Mouse (Mus musculus) forebrain, embryonic 16.5 days (tissue): ENCODE results near the gene Rusc1. TPM values are rescaled to one million over a fixed set of nuclear protein-coding genes. Genes with fewer than 3 reads are reported as not detected.

Experiments
- ATAC-seq: fragments of 200-750 bp; cut with Nextera tagmentation; 2 replicates; pipeline ENCODE4 v1.8.0; 2017; ENCODE audit warnings: mild to moderate bottlenecking, moderate library complexity
- H3K27ac ChIP-seq: fragments of 300-500 bp; sonication (generic); 2 replicates; pipeline ENCODE4 v1.5.1; 2014; ENCODE audit warnings: low read length, control low read depth
- H3K27me3 ChIP-seq: fragments of 300-500 bp; sonication (generic); replicated peaks from 2 replicates; pipeline ENCODE4 v1.6.1; 2014; ENCODE audit warnings: low read length; ENCODE audit not compliant: control insufficient read depth, insufficient read depth
- H3K36me3 ChIP-seq: fragments of 300-500 bp; sonication (generic); 2 replicates; pipeline ENCODE4 v1.6.1; 2014; ENCODE audit not compliant: control insufficient read depth, insufficient read depth
- H3K4me1 ChIP-seq: fragments of 300-500 bp; sonication (generic); replicated peaks from 2 replicates; pipeline ENCODE4 v1.6.1; 2014; ENCODE audit warnings: low read length; ENCODE audit not compliant: control insufficient read depth, insufficient read depth
- H3K4me2 ChIP-seq: fragments of 300-500 bp; sonication (generic); 2 replicates; pipeline ENCODE4 v1.6.1; 2014; ENCODE audit warnings: mild to moderate bottlenecking, low read length, control low read depth
- H3K4me3 ChIP-seq: fragments of 300-500 bp; sonication (generic); replicated peaks from 2 replicates; pipeline ENCODE4 v1.5.1; 2014; ENCODE audit warnings: mild to moderate bottlenecking, low read length, control low read depth
- H3K9ac ChIP-seq: fragments of 300-500 bp; sonication (generic); replicated peaks from 2 replicates; pipeline ENCODE4 v1.6.1; 2014; ENCODE audit warnings: low read depth, low read length, control low read depth
- H3K9me3 ChIP-seq: fragments of 300-500 bp; sonication (generic); 2 replicates; pipeline ENCODE4 v1.6.1; 2016; ENCODE audit warnings: low read length; ENCODE audit not compliant: control insufficient read depth
- WGBS: fragments of 180-500 bp; shearing (Covaris S2); extraction: QIAGEN DNeasy Blood & Tissue Kit; methylation state at CpG from one replicate; pipeline ENCODE4 v1.1.7; 2014; 5-methylcytosine and 5-hydroxymethylcytosine counted together
- polyA plus RNA-seq: library from polyadenylated mRNA; unstranded; fragments of >200 nt; fragmentation: Nextera tagmentation; extraction: Ambion mirVana; gene quantifications from 2 replicates; pipeline ENCODE4 v1.2.1, GENCODE M21; 2015

Gene Rusc1
- polyA plus RNA-seq, 1 experiment from 2014 or later, result 76.8 TPM

GRCm38 (mm10) chr3:89058361-89058760 is 34.8 kb downstream of the Rusc1 start:
- Histone ChIP-seq H3K4me1 (no peaks in the 10 kb centered on the region), H3K27me3 (no peaks in the 10 kb centered on the region), H3K27ac (no peak overlapping the region), H3K4me3 (no peak overlapping the region), H3K4me2 (no peak overlapping the region), H3K36me3 (peaks cover 25% of the 10 kb centered on the region), H3K9me3 (no peaks in the 10 kb centered on the region), H3K9ac (no peak overlapping the region)
- 94% methylated on average over 9 of the region's 9 CpGs for WGBS
- no peak for ATAC-seq

DNA sequence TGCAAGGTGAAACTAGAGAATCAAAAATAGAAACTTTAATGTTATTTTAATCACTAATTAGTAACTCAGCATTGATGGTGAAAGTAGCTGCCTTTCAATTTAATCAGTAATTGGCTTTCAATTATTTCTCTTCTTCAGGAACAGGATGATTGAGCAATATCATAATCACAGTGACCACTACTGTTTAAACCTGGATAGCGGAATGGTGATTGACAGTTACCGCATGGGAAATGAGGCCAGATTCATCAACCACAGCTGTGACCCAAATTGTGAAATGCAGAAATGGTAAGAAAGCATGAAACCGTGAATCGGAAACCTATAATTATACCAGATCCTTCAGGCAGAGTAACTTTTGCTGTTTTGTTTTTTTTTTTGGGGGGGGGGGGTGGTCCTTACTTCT is 49.8 kb downstream of the Rusc1 start:
- Histone ChIP-seq H3K9ac (no peak overlapping the region), H3K36me3 (peaks cover 31% of the 10 kb centered on the region)
- no peak for ATAC-seq

More for the DNA sequence above, 49.8 kb downstream of the Rusc1 start:
- H3K4me3 ChIP-seq, result no peak overlapping the region
- H3K9me3 ChIP-seq, result no peaks in the 10 kb centered on the region
- whole genome bisulfite sequencing, result 79% methylated on average over 4 of the region's 4 CpGs
- H3K27me3 ChIP-seq, result no peaks in the 10 kb centered on the region
- H3K4me2 ChIP-seq, result no peak overlapping the region
- H3K4me1 ChIP-seq, result no peaks in the 10 kb centered on the region
- H3K27ac ChIP-seq, result no peak overlapping the region

Other genes starting within 250 kb of the Rusc1 start
- gene Msto1, start 179.3 kb downstream of the Rusc1 start, polyA plus RNA-seq, result 44.5 and 47.7 TPM in 2 replicates
- gene Ash1l, start 142.7 kb downstream of the Rusc1 start, polyA plus RNA-seq, result 22.6 and 24.6 TPM in 2 replicates
- gene Dap3, start 142.1 kb downstream of the Rusc1 start, polyA plus RNA-seq, result 161 and 168 TPM in 2 replicates
- not detected in 2 replicates for gene Gm43738, start 7.8 kb upstream of the Rusc1 start, polyA plus RNA-seq
- gene Fdps, start 8.6 kb upstream of the Rusc1 start, polyA plus RNA-seq, result 380 and 438 TPM in 2 replicates
- gene Pklr, start 42.8 kb upstream of the Rusc1 start, polyA plus RNA-seq, result 0.13 TPM in 1 of 2 replicates, not detected in the other
- 34.0 and 39.6 TPM in 2 replicates for gene Hcn3, start 66.9 kb upstream of the Rusc1 start, polyA plus RNA-seq
- 19.2 and 23.9 TPM in 2 replicates for gene Clk2, start 71.5 kb upstream of the Rusc1 start, polyA plus RNA-seq
- gene Scamp3, start 84.2 kb upstream of the Rusc1 start, polyA plus RNA-seq, result 125 and 128 TPM in 2 replicates
- 26.5 and 30.7 TPM in 2 replicates for gene Fam189b, start 89.8 kb upstream of the Rusc1 start, polyA plus RNA-seq
- 44.8 and 46.7 TPM in 2 replicates for gene Gba, start 109.6 kb upstream of the Rusc1 start, polyA plus RNA-seq
- 61.5 and 84.2 TPM in 2 replicates for gene Thbs3, start 121.9 kb upstream of the Rusc1 start, polyA plus RNA-seq
- 180 and 183 TPM in 2 replicates for gene Mtx1, start 133.8 kb upstream of the Rusc1 start, polyA plus RNA-seq
- 1.6 and 1.7 TPM in 2 replicates for gene Muc1, start 135.7 kb upstream of the Rusc1 start, polyA plus RNA-seq
- 187 and 195 TPM in 2 replicates for gene Krtcap2, start 152.7 kb upstream of the Rusc1 start, polyA plus RNA-seq
- 62.5 and 76.1 TPM in 2 replicates for gene Trim46, start 153.0 kb upstream of the Rusc1 start, polyA plus RNA-seq
- 67.0 and 73.5 TPM in 2 replicates for gene Dpm3, start 166.0 kb upstream of the Rusc1 start, polyA plus RNA-seq
- gene Slc50a1, start 177.3 kb upstream of the Rusc1 start, polyA plus RNA-seq, result 38.6 and 41.2 TPM in 2 replicates
- 8.3 and 9.5 TPM in 2 replicates for gene Efna1, start 187.8 kb upstream of the Rusc1 start, polyA plus RNA-seq
- 55.3 and 55.8 TPM in 2 replicates for gene Efna3, start 229.7 kb upstream of the Rusc1 start, polyA plus RNA-seq
- 14.1 and 16.7 TPM in 2 replicates for gene Efna4, start 244.7 kb upstream of the Rusc1 start, polyA plus RNA-seq